Mouse (Mus musculus): ENCODE data around the gene Naa15. TPM values are rescaled to one million over a fixed set of nuclear protein-coding genes. Genes with fewer than 3 reads are reported as not detected.
A peak's percentile ranks its signal among the peaks of the same experiment; 100 is the strongest.

The Naa15 gene
- total and polyA plus RNA-seq, 3 experiments: 27.6 to 95.3 (median 59.0) TPM

- Histone ChIP-seq H3K27me3 (replicated peaks) (no peaks in the 10 kb centered on the region), H3K79me2 (replicated peaks; ENCODE audit: control insufficient read depth, extremely low read depth, insufficient read depth, poor library complexity, severe bottlenecking) (no peaks in the 10 kb centered on the region), H3K27ac (ENCODE audit: insufficient read depth, low read depth) (no peak overlapping the region), H3K9me3 (replicated peaks; ENCODE audit: low read length) (peaks cover 3% of the 10 kb centered on the region), H3K36me3 (replicated peaks in 1 of 2; ENCODE audit: control insufficient read depth in 1 of 2, insufficient read depth in 1 of 2, low read length in 1 of 2) (no peaks in the 10 kb centered on the region), H3K9ac (ENCODE audit: insufficient read depth, low read depth) (no peak overlapping the region), H3K4me1 (ENCODE audit: control insufficient read depth in 1 of 2, insufficient read depth in 2 of 2) (peaks cover 0 to 11% of the 10 kb centered on the region in 2 experiments; a peak in 2 of 4 replicates), H3K4me3 (replicated peaks in 1 of 3; ENCODE audit: low read depth in 2 of 3, low read length in 2 of 3, poor library complexity in 1 of 3) (no peak overlapping the region), H3K4me2 (ENCODE audit: insufficient read depth, low read depth, poor library complexity, severe bottlenecking) (no peak overlapping the region)
- no peak for DNase-seq (ENCODE audit: extremely low read depth)
- in situ Hi-C loops (cut with MboI; ENCODE audit: low pct_ligation_motif_present, low pct_unique_long_range_greater_than_20kb, low sequenced_read_pairs): no loop called here
- dilution Hi-C loops (cut with MboI; ENCODE audit: extremely low pct_ligation_motif_present, extremely low pct_unique_long_range_greater_than_20kb, low sequenced_read_pairs): no loop called here
- TF ChIP-seq USF1 (IDR thresholded peaks at IDR 0.05; ENCODE audit: low read depth, low read length) (no peak), TBP (conservative IDR thresholded peaks at IDR 0.05; ENCODE audit: low read depth, low read length) (peak; percentile 94), ZMIZ1 (IDR thresholded peaks at IDR 0.05; ENCODE audit: low read depth, low read length) (no peak), RCOR1 (conservative IDR thresholded peaks at IDR 0.05; ENCODE audit: low read depth, low read length) (no peak), HCFC1 (IDR thresholded peaks at IDR 0.05; ENCODE audit: low read depth, low read length) (no peak), MAFK (IDR thresholded peaks at IDR 0.05; ENCODE audit: insufficient replicate concordance, low read length) (no peak)
Measured at GRCm38 (mm10) chr3:51371826-51372225, 43.1 kb upstream of the Naa15 start.

GRCm38 (mm10) chr3:51372883-51373282, 42.1 kb upstream of the Naa15 start:
- no peak for TF ChIP-seq HCFC1 (IDR thresholded peaks at IDR 0.05; ENCODE audit: low read depth, low read length)
- TF ChIP-seq JUND (conservative IDR thresholded peaks at IDR 0.05; ENCODE audit: low read depth, low read length): no peak
- no peak for TF ChIP-seq RCOR1 (conservative IDR thresholded peaks at IDR 0.05; ENCODE audit: low read depth, low read length)
- TF ChIP-seq KAT2A (IDR thresholded peaks at IDR 0.05; ENCODE audit: insufficient replicate concordance, low read length): no peak
- 0 out of 2 replicates have a peak, but pooled peaks have one; percentile 5 for TF ChIP-seq ZKSCAN1 (IDR thresholded peaks at IDR 0.05; ENCODE audit: borderline replicate concordance, low read depth, low read length)
- TF ChIP-seq ETS1 (conservative IDR thresholded peaks at IDR 0.05; ENCODE audit: low read depth, low read length): no peak
- TF ChIP-seq JUN (IDR thresholded peaks at IDR 0.05; ENCODE audit: insufficient read depth, low read depth, low read length): no peak
- TF ChIP-seq USF2 (conservative IDR thresholded peaks at IDR 0.05; ENCODE audit: low read depth, low read length): no peak
- TF ChIP-seq SMC3 (IDR thresholded peaks at IDR 0.05; ENCODE audit: low read depth, low read length): no peak
- TF ChIP-seq MAFK (IDR thresholded peaks at IDR 0.05; ENCODE audit: insufficient replicate concordance, low read length): no peak
- no peak for TF ChIP-seq CHD1 (IDR thresholded peaks at IDR 0.05; ENCODE audit: low read depth, low read length)
- no peak for TF ChIP-seq UBTF (IDR thresholded peaks at IDR 0.05; ENCODE audit: low read depth, low read length)
- no peak for TF ChIP-seq GABPA (IDR thresholded peaks at IDR 0.05; ENCODE audit: insufficient replicate concordance, low read depth, low read length)
- TF ChIP-seq BHLHE40 (IDR thresholded peaks at IDR 0.05; ENCODE audit: low read depth, low read length): no peak
- TF ChIP-seq ELF1 (IDR thresholded peaks at IDR 0.05; ENCODE audit: low read depth, low read length): no peak
- TF ChIP-seq POLR2A (IDR thresholded peaks at IDR 0.05; ENCODE audit: low read depth, low read length): peak; percentile 42; the same call in 1 of the 2 replicates
- DNase-seq (ENCODE audit: extremely low read depth): no peak
- no peaks in the 10 kb centered on the region for H3K36me3 ChIP-seq (replicated peaks in 1 of 2; ENCODE audit: control insufficient read depth in 1 of 2, insufficient read depth in 1 of 2, low read length in 1 of 2)
- no peaks in the 10 kb centered on the region for H3K79me2 ChIP-seq (replicated peaks; ENCODE audit: control insufficient read depth, extremely low read depth, insufficient read depth, poor library complexity, severe bottlenecking)
- peaks cover 3% of the 10 kb centered on the region for H3K9me3 ChIP-seq (replicated peaks; ENCODE audit: low read length)
- dilution Hi-C loops (cut with MboI; ENCODE audit: extremely low pct_ligation_motif_present, extremely low pct_unique_long_range_greater_than_20kb, low sequenced_read_pairs): no loop called here
- H3K4me1 ChIP-seq (ENCODE audit: control insufficient read depth in 1 of 2, insufficient read depth in 2 of 2): peaks cover 0 to 11% of the 10 kb centered on the region in 2 experiments; a peak in 2 of 4 replicates
- H3K9ac ChIP-seq (ENCODE audit: insufficient read depth, low read depth): peak overlapping the region; percentile 73
- peak overlapping the region; percentile 23 to 33 (median 28) for H3K4me3 ChIP-seq (replicated peaks in 1 of 3; ENCODE audit: low read depth in 2 of 3, low read length in 2 of 3, poor library complexity in 1 of 3)
- H3K27me3 ChIP-seq (replicated peaks): no peaks in the 10 kb centered on the region
- in situ Hi-C loops (cut with MboI; ENCODE audit: low pct_ligation_motif_present, low pct_unique_long_range_greater_than_20kb, low sequenced_read_pairs): no loop called here
- peak overlapping the region; percentile 79 for H3K4me2 ChIP-seq (ENCODE audit: insufficient read depth, low read depth, poor library complexity, severe bottlenecking)
- no peak overlapping the region for H3K27ac ChIP-seq (ENCODE audit: insufficient read depth, low read depth)

All from CH12.LX (cell line).